Mouse (Mus musculus) thymus, adult 2 months (tissue): ENCODE results near the gene Exph5.

ENCODE experiments used
- CTCF ChIP-seq: fragments of 200-500 bp; IDR thresholded peaks from 2 replicates; pipeline ENCODE4 v1.5.1; 2012; ENCODE audit warnings: mild to moderate bottlenecking, control low read depth, low read length, moderate library complexity, borderline replicate concordance; ENCODE audit not compliant: control insufficient read depth, poor library complexity, insufficient read depth; ENCODE audit errors: extremely low read depth
- POLR2A ChIP-seq: fragments of 200-500 bp; IDR thresholded peaks from 2 replicates; pipeline ENCODE4 v1.6.1; 2012; ENCODE audit warnings: mild to moderate bottlenecking, low read length, control low read depth, moderate library complexity; ENCODE audit not compliant: control insufficient read depth, poor library complexity, insufficient read depth; ENCODE audit errors: extremely low read depth

DNA sequence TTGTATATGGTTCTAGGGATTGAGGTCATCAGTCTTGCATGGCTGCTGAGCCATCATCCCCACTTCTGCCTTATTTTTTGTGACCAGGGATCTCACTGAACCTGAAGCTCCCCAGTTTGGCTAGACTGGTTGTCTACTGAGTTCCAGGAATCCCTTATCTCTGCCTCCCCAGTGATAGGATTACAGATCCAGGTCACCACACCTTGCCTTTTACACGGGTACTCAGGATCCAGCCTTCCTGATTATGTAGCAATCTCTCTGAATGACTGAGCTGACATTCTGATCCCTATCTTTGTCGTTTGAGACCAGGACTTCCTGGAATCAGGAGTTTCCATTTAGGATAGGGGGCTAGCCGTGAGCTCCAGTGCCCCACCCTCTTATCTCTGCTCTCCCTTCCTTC, 69.9 kb downstream of the Exph5 start:
- TF ChIP-seq CTCF (no peak), POLR2A (no peak)
